Mouse (Mus musculus) lung, embryonic 14.5 days (tissue): ENCODE data around the gene Zfp383. TPM values are rescaled to one million over a fixed set of nuclear protein-coding genes. Genes with fewer than 3 reads are reported as not detected.
A peak's percentile ranks its signal among the peaks of the same experiment; 100 is the strongest.
"Not testable (repeated sequence)": the region's sequence is repeated elsewhere in the genome, so short reads cannot be mapped to it uniquely, and the experiment has no call there.

Source experiments
- ATAC-seq: fragments of 200-750 bp; cut with Nextera tagmentation; 2 replicates; pipeline ENCODE4 v1.8.0; 2017; ENCODE audit warnings: mild to moderate bottlenecking, moderate TSS enrichment, moderate library complexity; ENCODE audit not compliant: insufficient read depth
- DNase-seq: peaks from one replicate; pipeline ENCODE4 v3.0.0-alpha.2; 2015
- H3K27ac ChIP-seq: fragments of 300-500 bp; sonication (generic); 2 replicates; pipeline ENCODE4 v1.5.1; 2014; ENCODE audit warnings: low read depth, mild to moderate bottlenecking, moderate library complexity
- H3K27me3 ChIP-seq: fragments of 300-500 bp; sonication (generic); 2 replicates; pipeline ENCODE4 v1.6.1; 2014; ENCODE audit warnings: low read length, control low read depth; ENCODE audit not compliant: insufficient read depth
- H3K36me3 ChIP-seq: fragments of 300-500 bp; sonication (generic); 2 replicates; pipeline ENCODE4 v1.6.1; 2014; ENCODE audit warnings: control low read depth; ENCODE audit not compliant: insufficient read depth
- H3K4me1 ChIP-seq: fragments of 300-500 bp; sonication (generic); 2 replicates; pipeline ENCODE4 v1.6.1; 2014; ENCODE audit warnings: antibody characterized with exemption, control low read depth; ENCODE audit not compliant: insufficient read depth
- H3K4me2 ChIP-seq: fragments of 300-500 bp; sonication (generic); 2 replicates; pipeline ENCODE4 v1.6.1; 2014; ENCODE audit warnings: mild to moderate bottlenecking
- H3K4me3 ChIP-seq: fragments of 300-500 bp; sonication (generic); 2 replicates; pipeline ENCODE4 v1.5.1; 2014; ENCODE audit warnings: low read depth, low read length
- H3K9ac ChIP-seq: fragments of 300-500 bp; sonication (generic); 2 replicates; pipeline ENCODE4 v1.6.1; 2014
- H3K9me3 ChIP-seq: fragments of 300-500 bp; sonication (generic); 2 replicates; pipeline ENCODE4 v1.6.1; 2016; ENCODE audit warnings: low read depth, low read length, control low read depth
- CTCF ChIP-seq: IDR thresholded peaks from 2 replicates; pipeline ENCODE4 v1.5.1; 2016; ENCODE audit warnings: antibody characterized with exemption, low read depth
- WGBS: fragments of 180-500 bp; shearing (Covaris S2); extraction: QIAGEN DNeasy Blood & Tissue Kit; methylation state at CpG from one replicate; pipeline ENCODE4 v1.1.7; 2014; 5-methylcytosine and 5-hydroxymethylcytosine counted together
- polyA plus RNA-seq: library from polyadenylated mRNA; unstranded; fragments of >200 nt; fragmentation: Nextera tagmentation; extraction: Ambion mirVana; gene quantifications from 2 replicates; pipeline ENCODE4 v1.2.1, GENCODE M21; 2014

Zfp383 gene
- 4.6 and 5.7 TPM in 2 replicates for polyA plus RNA-seq

DNA sequence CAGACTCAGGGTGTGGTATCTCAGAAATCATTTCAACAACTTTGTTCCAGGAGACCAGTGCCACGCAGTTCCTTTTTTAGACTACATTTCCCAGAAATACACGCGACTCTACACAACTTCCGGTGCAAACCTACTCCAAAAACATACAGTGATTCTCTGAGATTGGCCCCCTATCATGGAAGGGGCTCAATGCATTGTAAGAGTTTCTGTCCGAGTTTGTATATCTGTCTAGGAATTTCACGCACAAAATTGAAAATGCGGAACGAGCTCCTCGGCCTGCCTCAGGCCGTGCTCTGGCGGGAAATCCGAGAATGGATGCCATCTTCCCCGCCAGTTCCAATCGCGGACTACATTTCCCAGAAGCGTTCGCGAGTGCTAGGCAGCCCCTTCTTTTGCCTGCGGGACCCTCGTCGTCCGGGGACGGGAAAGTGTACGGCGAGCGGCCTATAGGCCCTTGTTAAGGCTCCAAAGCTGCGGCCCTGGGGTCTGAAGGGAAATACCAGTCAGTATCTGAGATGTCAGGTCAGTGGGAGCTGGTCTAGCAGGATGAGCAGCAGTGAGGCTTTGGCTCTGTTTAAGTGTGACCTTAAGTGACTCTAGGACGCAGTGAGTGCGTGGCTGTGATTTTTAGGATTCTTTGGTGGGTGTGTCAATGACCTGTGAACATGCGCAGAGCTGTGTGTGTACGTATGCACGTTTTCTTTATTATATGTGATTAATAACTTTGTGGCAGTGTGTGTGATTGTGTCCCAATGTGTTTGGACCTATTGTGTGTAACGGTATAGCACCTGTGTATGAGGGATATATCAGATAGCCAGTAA is at the start of gene Zfp383:
Zfp383 (plus strand) TSS at position 94 of the 821 bp plus-strand sequence.
- Histone ChIP-seq H3K4me2 (peak within 1 kb of the TSS; percentile 75), H3K9me3 (no peaks in the 10 kb centered on the region), H3K4me3 (peak within 1 kb of the TSS; percentile 70), H3K36me3 (peaks cover 30% of the 10 kb centered on the region), H3K27me3 (no peaks in the 10 kb centered on the region), H3K27ac (peak within 1 kb of the TSS; percentile 87), H3K4me1 (no peaks in the 10 kb centered on the region), H3K9ac (peak within 1 kb of the TSS; percentile 77)
- DNase-seq (peak; percentile 96), ATAC-seq (peak; percentile 88)
- under 1% methylated on average over 33 of the region's 33 CpGs for WGBS
- no peak for TF ChIP-seq CTCF

DNA sequence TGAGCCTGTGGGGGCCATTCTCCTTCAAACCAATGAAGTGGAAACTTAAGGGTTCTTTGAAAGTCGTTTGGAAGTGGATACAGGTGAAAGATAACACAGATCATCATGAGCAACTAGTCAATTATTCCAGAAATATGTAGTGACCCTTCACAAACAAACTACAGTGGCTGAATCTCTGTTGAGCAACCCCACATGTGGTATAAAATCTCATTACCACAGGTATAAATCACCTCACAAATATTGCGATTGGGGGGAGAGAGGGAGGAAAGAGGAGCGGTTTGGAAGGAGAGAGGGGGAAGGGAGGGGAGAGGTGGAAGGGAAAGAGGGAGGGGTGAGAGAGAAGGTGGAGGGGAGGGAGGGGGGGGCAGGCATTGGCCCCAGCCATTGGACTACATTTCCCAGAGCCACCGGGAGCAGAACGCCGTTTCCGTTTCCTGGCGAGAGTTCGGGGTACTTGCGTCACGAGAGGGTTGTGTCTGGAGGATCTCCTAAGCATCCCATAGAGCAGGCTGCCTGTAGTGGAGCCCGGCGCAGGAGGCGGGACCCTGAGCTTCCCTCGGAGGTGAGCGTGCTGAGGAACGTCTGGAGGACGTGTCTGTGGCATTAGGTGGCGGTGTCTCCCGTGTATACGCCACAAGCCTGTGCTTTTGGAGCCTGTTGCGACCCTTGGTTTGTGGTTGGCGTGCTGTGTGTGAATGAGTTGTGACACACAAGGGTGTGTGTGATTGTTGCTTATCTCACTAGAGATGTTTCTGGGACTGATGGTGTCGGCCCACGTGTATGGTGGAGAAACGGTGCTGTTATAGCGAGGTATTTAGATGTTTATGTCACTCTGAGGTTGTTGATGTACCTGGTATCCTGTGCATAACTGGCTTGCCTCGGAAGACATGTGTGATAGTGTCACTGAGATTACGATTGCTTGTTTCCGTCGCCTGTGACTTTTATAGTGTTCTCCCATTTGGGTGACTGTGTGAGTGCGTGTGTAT is 48.2 kb upstream of the Zfp383 start, which contains the start of gene Zfp420:
Zfp420 (plus strand) TSS at position 448 of the 986 bp plus-strand sequence.
- Histone ChIP-seq H3K4me3 (peak within 1 kb of the TSS; percentile 62), H3K27me3 (no peaks in the 10 kb centered on the region), H3K27ac (no peak within 1 kb of the TSS; the same call in 1 of the 2 replicates), H3K9me3 (no peaks in the 10 kb centered on the region), H3K4me1 (no peaks in the 10 kb centered on the region), H3K9ac (peak within 1 kb of the TSS; percentile 61), H3K36me3 (no peaks in the 10 kb centered on the region), H3K4me2 (peak within 1 kb of the TSS; percentile 85)
- DNase-seq (peak; percentile 96), ATAC-seq (peak; percentile 98)
- TF ChIP-seq CTCF, result no peak
- WGBS, result 5% methylated on average over 32 of the region's 32 CpGs

DNA sequence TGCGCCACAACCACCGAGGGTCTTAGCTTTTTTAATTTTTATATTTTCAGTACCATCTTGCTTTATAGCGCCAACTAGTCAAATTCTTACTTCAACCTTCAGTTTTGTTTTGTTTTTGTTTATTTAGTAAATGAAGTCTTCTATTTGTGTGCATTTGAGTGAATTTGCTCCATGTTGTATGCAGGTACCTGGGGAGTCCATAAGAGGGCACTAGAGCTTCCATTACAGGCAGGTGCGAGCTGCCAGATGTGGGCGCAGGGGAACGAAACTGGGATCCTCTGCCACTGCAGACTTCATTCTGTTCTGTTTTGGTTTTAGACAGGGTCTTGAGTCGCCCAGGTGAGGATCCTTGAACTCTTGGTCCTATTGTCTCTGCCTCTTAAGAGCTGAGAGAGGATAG is 46.4 kb upstream of the Zfp383 start:
- ATAC-seq (no peak), DNase-seq (no peak)
- peak; percentile 23; the same call in 1 of the 2 replicates for TF ChIP-seq CTCF
- Histone ChIP-seq H3K27me3 (no peaks in the 10 kb centered on the region), H3K27ac (no peak overlapping the region), H3K4me1 (no peaks in the 10 kb centered on the region), H3K36me3 (no peaks in the 10 kb centered on the region), H3K9ac (no peak overlapping the region), H3K4me3 (no peak overlapping the region), H3K9me3 (no peaks in the 10 kb centered on the region), H3K4me2 (no peak overlapping the region)
- WGBS, result 90% methylated on average over 7 of the region's 7 CpGs

DNA sequence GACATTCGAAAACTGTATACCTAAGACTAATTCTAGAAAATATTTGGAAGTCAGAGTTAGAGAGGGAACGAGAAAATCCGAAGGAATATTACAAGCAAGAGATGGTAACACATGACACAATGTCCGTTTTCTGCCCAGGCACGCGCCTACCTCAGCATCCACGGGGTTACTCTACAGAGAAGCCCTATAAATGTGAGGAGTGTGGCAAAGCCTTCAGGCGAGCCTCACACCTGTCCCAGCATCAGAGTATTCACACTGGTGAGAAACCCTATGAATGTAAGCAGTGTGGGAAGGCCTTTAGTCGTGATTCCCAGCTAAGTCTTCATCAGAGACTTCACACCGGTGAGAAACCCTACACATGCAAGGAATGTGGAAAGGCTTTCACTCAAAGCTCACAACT is 33.8 kb upstream of the Zfp383 start:
- Histone ChIP-seq H3K9me3 (peaks cover 21% of the 10 kb centered on the region), H3K4me1 (no peaks in the 10 kb centered on the region), H3K36me3 (peaks cover 18% of the 10 kb centered on the region), H3K9ac (no peak overlapping the region), H3K27ac (no peak overlapping the region), H3K4me2 (no peak overlapping the region), H3K4me3 (no peak overlapping the region), H3K27me3 (no peaks in the 10 kb centered on the region)
- no peak for TF ChIP-seq CTCF
- 93% methylated on average over 10 of the region's 10 CpGs for WGBS
- no peak for DNase-seq
- no peak for ATAC-seq

DNA sequence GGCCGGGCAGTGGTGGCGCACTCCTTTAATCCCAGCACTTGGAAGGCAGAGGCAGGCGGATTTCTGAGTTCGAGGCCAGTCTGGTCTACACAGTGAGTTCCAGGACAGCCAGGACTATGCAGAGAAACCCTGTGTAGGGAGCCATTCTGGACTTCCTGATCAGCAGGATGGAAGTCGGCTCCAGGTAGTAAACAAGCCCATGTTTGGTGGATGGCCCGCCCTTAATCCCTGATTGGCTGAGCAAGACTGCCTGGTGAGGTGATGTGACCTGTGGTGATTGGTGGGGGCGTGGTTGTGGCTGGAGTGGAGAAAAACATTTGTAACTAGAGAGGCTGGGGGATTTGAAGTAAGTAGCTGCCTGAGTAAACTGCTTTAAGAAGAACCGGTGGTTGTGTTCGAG is 30.5 kb upstream of the Zfp383 start:
- ATAC-seq, H3K27ac ChIP-seq, H3K9ac ChIP-seq, H3K4me1 ChIP-seq, H3K27me3 ChIP-seq, H3K4me2 ChIP-seq, DNase-seq, H3K4me3 ChIP-seq: not testable (repeated sequence)
- Histone ChIP-seq H3K36me3 (peaks cover 18% of the 10 kb centered on the region), H3K9me3 (peaks cover 21% of the 10 kb centered on the region)
- 88% methylated on average over 9 of the region's 9 CpGs for WGBS

DNA sequence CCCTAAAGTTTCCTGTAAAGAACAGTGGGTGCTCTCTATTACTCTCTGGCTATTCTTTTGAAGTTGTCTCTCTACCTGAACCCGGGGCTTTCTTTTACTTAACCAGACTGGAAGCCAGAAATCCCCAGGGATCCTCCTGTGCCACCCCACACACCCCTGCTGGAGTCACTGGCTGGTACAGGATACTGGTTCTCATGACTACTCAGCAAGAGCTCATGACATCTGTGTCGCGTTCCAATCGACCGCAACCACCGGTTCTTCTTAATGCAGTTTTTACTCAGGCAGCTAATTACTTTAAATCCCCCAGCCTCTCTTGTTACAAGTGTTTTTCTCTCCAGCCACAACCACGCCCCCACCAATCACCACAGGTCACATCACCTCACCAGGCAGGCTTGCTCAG is 28.0 kb upstream of the Zfp383 start:
- no peak for TF ChIP-seq CTCF
- WGBS, result 74% methylated on average over 7 of the region's 7 CpGs
- H3K4me3 ChIP-seq, result no peak overlapping the region
- H3K9me3 ChIP-seq, result peaks cover 11% of the 10 kb centered on the region
- no peak overlapping the region for H3K27ac ChIP-seq
- no peak overlapping the region for H3K9ac ChIP-seq
- H3K27me3 ChIP-seq, result no peaks in the 10 kb centered on the region
- H3K4me1 ChIP-seq, result no peaks in the 10 kb centered on the region
- H3K36me3 ChIP-seq, result peaks cover 9% of the 10 kb centered on the region
- no peak overlapping the region for H3K4me2 ChIP-seq
- ATAC-seq, result no peak
- DNase-seq, result no peak
